Mouse (Mus musculus) limb, embryonic 11.5 days (tissue): ENCODE measurements around the gene Hpse2. TPM values are rescaled to one million over a fixed set of nuclear protein-coding genes. Genes with fewer than 3 reads are reported as not detected.
A peak's percentile ranks its signal among the peaks of the same experiment; 100 is the strongest.

Source experiments
- ATAC-seq: fragments of 200-750 bp; cut with Nextera tagmentation; 2 replicates; pipeline ENCODE4 v1.8.0; 2017; ENCODE audit warnings: low read depth; ENCODE audit not compliant: insufficient number of reproducible peaks, low FRiP score, low TSS enrichment
- DNase-seq: peaks from one replicate; pipeline ENCODE4 v3.0.0-alpha.2; 2015; ENCODE audit warnings: low spot score
- H3K27ac ChIP-seq: fragments of 300-500 bp; sonication (generic); replicated peaks from 2 replicates; pipeline ENCODE4 v1.5.1; 2014; ENCODE audit warnings: low read depth, mild to moderate bottlenecking, low read length
- H3K27me3 ChIP-seq: fragments of 300-500 bp; sonication (generic); 2 replicates; pipeline ENCODE4 v1.6.1; 2014; ENCODE audit warnings: mild to moderate bottlenecking, low read length, mixed read lengths; ENCODE audit not compliant: control insufficient read depth, insufficient read depth
- H3K36me3 ChIP-seq: fragments of 300-500 bp; sonication (generic); 2 replicates; pipeline ENCODE4 v1.6.1; 2014; ENCODE audit warnings: mild to moderate bottlenecking, low read length, moderate library complexity, mixed read lengths; ENCODE audit not compliant: control insufficient read depth, insufficient read depth
- H3K4me1 ChIP-seq: fragments of 300-500 bp; sonication (generic); 2 replicates; pipeline ENCODE4 v1.6.1; 2014; ENCODE audit warnings: low read length, mixed read lengths; ENCODE audit not compliant: control insufficient read depth, insufficient read depth
- H3K4me2 ChIP-seq: fragments of 300-500 bp; sonication (generic); 2 replicates; pipeline ENCODE4 v1.6.1; 2014; ENCODE audit warnings: low read depth, mild to moderate bottlenecking, moderate library complexity; ENCODE audit not compliant: severe bottlenecking
- H3K4me3 ChIP-seq: fragments of 300-500 bp; sonication (generic); 2 replicates; pipeline ENCODE4 v1.5.1; 2014; ENCODE audit warnings: low read depth, low read length
- H3K9ac ChIP-seq: fragments of 300-500 bp; sonication (generic); 2 replicates; pipeline ENCODE4 v1.6.1; 2014; ENCODE audit warnings: mild to moderate bottlenecking, low read length
- H3K9me3 ChIP-seq: fragments of 300-500 bp; sonication (generic); 2 replicates; pipeline ENCODE4 v1.6.1; 2016; ENCODE audit warnings: low read length; ENCODE audit not compliant: control insufficient read depth
- WGBS: fragments of 180-500 bp; shearing (Covaris S2); extraction: QIAGEN DNeasy Blood & Tissue Kit; methylation state at CpG from one replicate; pipeline ENCODE4 v1.1.7; 2014; 5-methylcytosine and 5-hydroxymethylcytosine counted together
- polyA plus RNA-seq: library from polyadenylated mRNA; unstranded; fragments of >200 nt; fragmentation: Nextera tagmentation; extraction: Ambion mirVana; gene quantifications from 2 replicates; pipeline ENCODE4 v1.2.1, GENCODE M21; 2014

The Hpse2 gene
- 4.6 and 5.8 TPM in 2 replicates for polyA plus RNA-seq

- Histone ChIP-seq H3K9ac (peak within 1 kb of the TSS; percentile 46), H3K4me1 (no peaks in the 10 kb centered on the region), H3K27ac (0 out of 2 replicates have a peak within 1 kb of the TSS, but pooled peaks have one; percentile 1), H3K27me3 (no peaks in the 10 kb centered on the region), H3K36me3 (no peaks in the 10 kb centered on the region), H3K9me3 (no peaks in the 10 kb centered on the region), H3K4me3 (peak within 1 kb of the TSS; percentile 48), H3K4me2 (peak within 1 kb of the TSS; percentile 86)
- under 1% methylated on average over 18 of the region's 18 CpGs for WGBS
- DNase-seq (peak; percentile 58), ATAC-seq (no peak)
Observed at GRCm38 (mm10) chr19:43388017-43388904, at the start of gene Hpse2. Gene Hpse2, minus strand, starts transcription at chr19:43388355.

- Histone ChIP-seq H3K27ac (no peak overlapping the region), H3K4me1 (no peaks in the 10 kb centered on the region), H3K9ac (no peak overlapping the region), H3K9me3 (no peaks in the 10 kb centered on the region), H3K4me2 (no peak overlapping the region), H3K36me3 (no peaks in the 10 kb centered on the region), H3K4me3 (no peak overlapping the region), H3K27me3 (no peaks in the 10 kb centered on the region)
- no peak for DNase-seq
- WGBS: 88% methylated on average over 24 of the region's 24 CpGs
- ATAC-seq: no peak
Observed at GRCm38 (mm10) chr19:43427446-43428224, 39.5 kb upstream of the Hpse2 start.

GRCm38 (mm10) chr19:43424082-43424481, 35.9 kb upstream of the Hpse2 start:
- H3K36me3 ChIP-seq: no peaks in the 10 kb centered on the region
- H3K4me2 ChIP-seq: no peak overlapping the region
- no peaks in the 10 kb centered on the region for H3K27me3 ChIP-seq
- ATAC-seq (no peak), DNase-seq (no peak)
- no peaks in the 10 kb centered on the region for H3K9me3 ChIP-seq
- no peak overlapping the region for H3K9ac ChIP-seq
- H3K27ac ChIP-seq: no peak overlapping the region
- no peak overlapping the region for H3K4me3 ChIP-seq
- WGBS: 76% methylated on average over 2 of the region's 2 CpGs
- H3K4me1 ChIP-seq: no peaks in the 10 kb centered on the region

- Histone ChIP-seq H3K4me1 (no peaks in the 10 kb centered on the region), H3K9me3 (no peaks in the 10 kb centered on the region), H3K9ac (no peak overlapping the region), H3K27ac (no peak overlapping the region), H3K36me3 (no peaks in the 10 kb centered on the region), H3K27me3 (no peaks in the 10 kb centered on the region), H3K4me2 (no peak overlapping the region), H3K4me3 (no peak overlapping the region)
- no peak for ATAC-seq
- no peak for DNase-seq
- WGBS: 88% methylated on average over 3 of the region's 3 CpGs
Observed at GRCm38 (mm10) chr19:43420506-43420905, 32.4 kb upstream of the Hpse2 start.

GRCm38 (mm10) chr19:43415565-43415964, 27.4 kb upstream of the Hpse2 start:
- no peaks in the 10 kb centered on the region for H3K4me1 ChIP-seq
- 82% methylated on average over 2 of the region's 2 CpGs for WGBS
- no peaks in the 10 kb centered on the region for H3K36me3 ChIP-seq

GRCm38 (mm10) chr19:43407181-43407580, 19.0 kb upstream of the Hpse2 start:
- WGBS: 29% methylated on average over 1 of the region's 1 CpGs
- DNase-seq (no peak), ATAC-seq (no peak)
- no peak overlapping the region for H3K4me2 ChIP-seq
- H3K36me3 ChIP-seq: no peaks in the 10 kb centered on the region
- no peak overlapping the region for H3K9ac ChIP-seq
- H3K9me3 ChIP-seq: no peaks in the 10 kb centered on the region
- H3K27me3 ChIP-seq: no peaks in the 10 kb centered on the region
- H3K4me3 ChIP-seq: no peak overlapping the region
- no peaks in the 10 kb centered on the region for H3K4me1 ChIP-seq
- no peak overlapping the region for H3K27ac ChIP-seq

More at GRCm38 (mm10) chr19:43415565-43415964, 27.4 kb upstream of the Hpse2 start:
- Histone ChIP-seq H3K27ac (no peak overlapping the region), H3K9ac (no peak overlapping the region), H3K27me3 (no peaks in the 10 kb centered on the region), H3K4me3 (no peak overlapping the region), H3K9me3 (no peaks in the 10 kb centered on the region), H3K4me2 (no peak overlapping the region)
- ATAC-seq: no peak
- no peak for DNase-seq

- Histone ChIP-seq H3K36me3 (no peaks in the 10 kb centered on the region), H3K9me3 (no peaks in the 10 kb centered on the region), H3K9ac (no peak overlapping the region), H3K4me1 (no peaks in the 10 kb centered on the region), H3K4me3 (no peak overlapping the region), H3K27ac (no peak overlapping the region), H3K4me2 (no peak overlapping the region), H3K27me3 (no peaks in the 10 kb centered on the region)
- WGBS: 4% methylated on average over 4 of the region's 4 CpGs
- DNase-seq: peak; percentile 61
- ATAC-seq: no peak
Observed at GRCm38 (mm10) chr19:43396327-43396726, 8.2 kb upstream of the Hpse2 start.

- no peak for ATAC-seq
- Histone ChIP-seq H3K9ac (peak overlapping the region; percentile 62), H3K4me3 (peak overlapping the region; percentile 48), H3K27ac (0 out of 2 replicates have a peak overlapping the region, but pooled peaks have one; percentile 1), H3K4me2 (peak overlapping the region; percentile 86), H3K27me3 (no peaks in the 10 kb centered on the region), H3K4me1 (no peaks in the 10 kb centered on the region), H3K9me3 (no peaks in the 10 kb centered on the region), H3K36me3 (no peaks in the 10 kb centered on the region)
- 1% methylated on average over 14 of the region's 14 CpGs for WGBS
- DNase-seq: peak; percentile 43
Observed at GRCm38 (mm10) chr19:43387071-43387770, 934 bp downstream of the Hpse2 start.
